In genomic region chr5:33009818-33010812, GRCm38 (mm10) we compare ENCODE assay signal across 8 mouse cellular contexts. TPM values are rescaled to one million over a fixed set of nuclear protein-coding genes. Genes with fewer than 3 reads are reported as not detected.
DNase-seq lines count a peak whose midpoint lies in the region; ATAC-seq and TF ChIP-seq lines count a peak whose summit lies in the region.

No protein-coding gene starts in this region.

- no peak overlapping the region for H3K4me3 ChIP-seq in forebrain, embryonic 10.5 days
- H3K4me3 ChIP-seq in forebrain, embryonic 16.5 days (replicated peaks; ENCODE audit: low read length), result no peak overlapping the region
- no peak overlapping the region for H3K4me3 ChIP-seq in liver, embryonic 14.5 days (ENCODE audit: insufficient read depth in 1 of 2, low read depth in 2 of 2, low read length in 2 of 2)
- H3K4me3 ChIP-seq in stomach, embryonic 16.5 days (replicated peaks; ENCODE audit: low read length), result no peak overlapping the region

- H3K4me2 ChIP-seq in forebrain, embryonic 16.5 days (ENCODE audit: low read length), result no peak overlapping the region
- no peak overlapping the region for H3K4me2 ChIP-seq in liver, embryonic 14.5 days (ENCODE audit: low read depth)
- H3K4me2 ChIP-seq in stomach, embryonic 16.5 days (ENCODE audit: low read depth, low read length), result no peak overlapping the region

- no peaks in the 10 kb centered on the region for H3K36me3 ChIP-seq in forebrain, embryonic 10.5 days (replicated peaks)
- H3K36me3 ChIP-seq in forebrain, embryonic 16.5 days (ENCODE audit: control insufficient read depth, insufficient read depth), result no peaks in the 10 kb centered on the region
- no peaks in the 10 kb centered on the region for H3K36me3 ChIP-seq in liver, embryonic 14.5 days (replicated peaks; ENCODE audit: control insufficient read depth, insufficient read depth, low read depth)
- H3K36me3 ChIP-seq in stomach, embryonic 16.5 days (ENCODE audit: control insufficient read depth, insufficient read depth, low read length), result no peaks in the 10 kb centered on the region

- 0 out of 2 replicates have a peak overlapping the region, but pooled peaks have one; percentile 62 for H3K27ac ChIP-seq in forebrain, embryonic 10.5 days
- no peak overlapping the region for H3K27ac ChIP-seq in forebrain, embryonic 16.5 days (ENCODE audit: low read length)
- no peak overlapping the region for H3K27ac ChIP-seq in liver, embryonic 14.5 days
- H3K27ac ChIP-seq in stomach, embryonic 16.5 days (ENCODE audit: low read length), result peak overlapping the region; percentile 33; the same call in 1 of the 2 replicates

- TF ChIP-seq CTCF in liver, embryonic 14.5 days (IDR thresholded peaks at IDR 0.05; ENCODE audit: low read depth), result no peak

- ATAC-seq in forebrain, embryonic 16.5 days, result no peak
- ATAC-seq in liver, embryonic 14.5 days (ENCODE audit: insufficient read depth), result 0 out of 2 replicates have a peak, but pooled peaks have one; percentile 28
- no peak for ATAC-seq in stomach, embryonic 16.5 days (ENCODE audit: insufficient read depth, low FRiP score)

- WGBS in forebrain, embryonic 10.5 days, result 74% methylated on average over 14 of the region's 14 CpGs
- 79% methylated on average over 14 of the region's 14 CpGs for WGBS in forebrain, embryonic 16.5 days
- WGBS in liver, embryonic 14.5 days (ENCODE audit: insufficient replicate concordance), result 50% methylated on average over 14 of the region's 14 CpGs
- 70% methylated on average over 14 of the region's 14 CpGs for WGBS in stomach, embryonic 16.5 days

- peaks cover 43% of the 10 kb centered on the region for H3K4me1 ChIP-seq in forebrain, embryonic 10.5 days
- H3K4me1 ChIP-seq in forebrain, embryonic 16.5 days (replicated peaks; ENCODE audit: control insufficient read depth, insufficient read depth, low read length), result peaks cover 29% of the 10 kb centered on the region
- H3K4me1 ChIP-seq in liver, embryonic 14.5 days (replicated peaks; ENCODE audit: control insufficient read depth in 2 of 2, insufficient read depth in 2 of 2, low read length in 1 of 2), result peaks cover 0 to 4% of the 10 kb centered on the region in 2 experiments; a peak in 2 of 4 replicates
- H3K4me1 ChIP-seq in stomach, embryonic 16.5 days (ENCODE audit: control insufficient read depth, insufficient read depth, low read length), result peaks cover 9% of the 10 kb centered on the region; the same call in 1 of the 2 replicates

- no peaks in the 10 kb centered on the region for H3K9me3 ChIP-seq in forebrain, embryonic 10.5 days
- H3K9me3 ChIP-seq in forebrain, embryonic 16.5 days (ENCODE audit: control insufficient read depth, low read length), result no peaks in the 10 kb centered on the region
- no peaks in the 10 kb centered on the region for H3K9me3 ChIP-seq in liver, embryonic 14.5 days (ENCODE audit: control insufficient read depth, low read length)
- no peaks in the 10 kb centered on the region for H3K9me3 ChIP-seq in stomach, embryonic 16.5 days (replicated peaks; ENCODE audit: control insufficient read depth, low read length)

- H3K27me3 ChIP-seq in forebrain, embryonic 10.5 days (ENCODE audit: poor library complexity, severe bottlenecking), result peaks cover 25% of the 10 kb centered on the region
- H3K27me3 ChIP-seq in forebrain, embryonic 16.5 days (replicated peaks; ENCODE audit: control insufficient read depth, insufficient read depth, low read length), result no peaks in the 10 kb centered on the region
- H3K27me3 ChIP-seq in liver, embryonic 14.5 days (ENCODE audit: control insufficient read depth, insufficient read depth, low read length), result no peaks in the 10 kb centered on the region
- H3K27me3 ChIP-seq in stomach, embryonic 16.5 days (ENCODE audit: control insufficient read depth, insufficient read depth, low read length), result no peaks in the 10 kb centered on the region

- no peak overlapping the region for H3K9ac ChIP-seq in forebrain, embryonic 16.5 days (replicated peaks; ENCODE audit: low read depth, low read length)
- H3K9ac ChIP-seq in liver, embryonic 14.5 days (replicated peaks), result no peak overlapping the region
- no peak overlapping the region for H3K9ac ChIP-seq in stomach, embryonic 16.5 days (ENCODE audit: low read length)

- TF ChIP-seq EP300 in liver, embryonic 14.5 days (IDR thresholded peaks at IDR 0.05; ENCODE audit: low read depth), result no peak

- DNase-seq in forebrain, embryonic 10.5 days (ENCODE audit: extremely low spot score, low spot score), result no peak
- peak; percentile 14 to 37 for DNase-seq in spleen, postnatal 36 days (ENCODE audit: low spot score in 2 of 2)
- DNase-seq in spleen, postnatal 4 days (ENCODE audit: low spot score in 2 of 2), result no peak
- no peak for DNase-seq in liver, embryonic 14.5 days (ENCODE audit: low read depth in 3 of 3, low spot score in 3 of 3)
- no peak for DNase-seq in embryo, embryonic 9.5 days (ENCODE audit: extremely low spot score)
- no peak for DNase-seq in testis, postnatal 10 days (ENCODE audit: low spot score)

RNA-seq across cellular contexts. Expression of gene Ywhah, which starts 8.5 kb away (rescaled TPM):
- polyA plus RNA-seq in forebrain, embryonic 10.5 days (2016; fragmentation: Nextera tagmentation; extraction: Ambion mirVana), result 440 and 451 TPM in 2 replicates
- 643 and 677 TPM in 2 replicates for polyA plus RNA-seq in forebrain, embryonic 16.5 days (2015; fragmentation: Nextera tagmentation; extraction: Ambion mirVana)
- polyA plus RNA-seq in liver, embryonic 14.5 days (2012; rRNA removed), result 102 and 132 TPM in 2 replicates
- 183 and 201 TPM in 2 replicates for polyA plus RNA-seq in liver, embryonic 14.5 days (2014; fragmentation: Nextera tagmentation; extraction: Ambion mirVana)
- polyA plus RNA-seq in stomach, embryonic 16.5 days (2015; fragmentation: Nextera tagmentation; extraction: Ambion mirVana), result 405 and 418 TPM in 2 replicates

Comparison
In these comparisons a context has a peak if more than half of its experiments do, and no peak if none do; other contexts are left out.
1. DNase-seq: peak in spleen, postnatal 36 days (2 of 2); none in forebrain, embryonic 10.5 days (single experiment), spleen, postnatal 4 days (0 of 2), liver, embryonic 14.5 days (0 of 3), embryo, embryonic 9.5 days (single experiment) and testis, postnatal 10 days (single experiment).
2. H3K27ac ChIP-seq: peak in forebrain, embryonic 10.5 days (single experiment) and stomach, embryonic 16.5 days (single experiment); none in forebrain, embryonic 16.5 days (single experiment) and liver, embryonic 14.5 days (single experiment).